Mouse (Mus musculus) spleen, adult 2 months (tissue): ENCODE data around the gene Sema6d.

Experiments
- CTCF ChIP-seq: fragments of 200-500 bp; IDR thresholded peaks from 2 replicates; pipeline ENCODE4 v1.5.1; 2011; ENCODE audit warnings: mild to moderate bottlenecking, inconsistent platforms; ENCODE audit not compliant: insufficient read depth, insufficient read length, insufficient replicate concordance; ENCODE audit errors: extremely low read depth
- POLR2A ChIP-seq: fragments of 200-500 bp; IDR thresholded peaks from 2 replicates; pipeline ENCODE4 v1.6.1; 2011; ENCODE audit warnings: low read depth, low read length, inconsistent platforms

DNA sequence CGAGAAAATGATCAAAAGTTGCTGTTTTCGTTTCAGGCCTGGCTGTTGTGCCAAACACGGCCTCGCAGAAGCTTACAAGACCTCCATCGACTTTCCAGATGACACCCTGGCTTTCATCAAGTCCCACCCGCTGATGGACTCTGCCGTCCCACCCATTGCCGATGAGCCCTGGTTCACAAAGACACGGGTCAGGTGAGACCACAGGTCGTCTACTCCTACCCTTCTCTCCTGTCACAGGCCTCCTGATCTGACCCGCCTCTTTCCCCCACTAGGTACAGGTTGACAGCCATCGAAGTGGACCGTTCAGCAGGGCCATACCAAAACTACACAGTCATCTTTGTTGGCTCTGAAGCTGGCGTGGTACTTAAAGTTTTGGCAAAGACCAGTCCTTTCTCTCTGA lies 568.6 kb downstream of the Sema6d start:
- TF ChIP-seq CTCF (no peak), POLR2A (no peak)
